Mouse (Mus musculus): ENCODE measurements around the gene Hist1h4f. TPM values are rescaled to one million over a fixed set of nuclear protein-coding genes. Genes with fewer than 3 reads are reported as not detected.

Hist1h4f gene
- polyA plus RNA-seq, 1 experiment: 4.7 TPM

- peak overlapping the region; percentile 54 for H3K4me3 ChIP-seq (ENCODE audit: insufficient read depth, low read length)
- H3K4me1 ChIP-seq (ENCODE audit: control insufficient read depth, insufficient read depth, low read length): peaks cover 19% of the 10 kb centered on the region
- no peak for TF ChIP-seq CTCF (IDR thresholded peaks at IDR 0.05; ENCODE audit: low read depth, low read length)
- no peak for TF ChIP-seq POLR2A (IDR thresholded peaks at IDR 0.05; ENCODE audit: borderline replicate concordance, low read depth, low read length)
- peak overlapping the region; percentile 75 for H3K27ac ChIP-seq (ENCODE audit: insufficient read depth, low read depth, low read length)
Observed at GRCm38 (mm10) chr13:23532262-23533075, 19.0 kb downstream of the Hist1h4f start.

GRCm38 (mm10) chr13:23530901-23531875, 20.3 kb downstream of the Hist1h4f start, which contains the start of gene Hist1h4h:
TSS of gene Hist1h4h (plus strand) at chr13:23531050.
- TF ChIP-seq CTCF (IDR thresholded peaks at IDR 0.05; ENCODE audit: low read depth, low read length): no peak
- peak; percentile 96 for TF ChIP-seq POLR2A (IDR thresholded peaks at IDR 0.05; ENCODE audit: borderline replicate concordance, low read depth, low read length)
- peaks cover 15% of the 10 kb centered on the region for H3K4me1 ChIP-seq (ENCODE audit: control insufficient read depth, insufficient read depth, low read length)

GRCm38 (mm10) chr13:23530181-23530900, 21.1 kb downstream of the Hist1h4f start:
- H3K4me3 ChIP-seq (ENCODE audit: insufficient read depth, low read length): peak overlapping the region; percentile 71
- TF ChIP-seq POLR2A (IDR thresholded peaks at IDR 0.05; ENCODE audit: borderline replicate concordance, low read depth, low read length) (no peak), CTCF (IDR thresholded peaks at IDR 0.05; ENCODE audit: low read depth, low read length) (no peak)
- H3K4me1 ChIP-seq (ENCODE audit: control insufficient read depth, insufficient read depth, low read length): peaks cover 15% of the 10 kb centered on the region
- peak overlapping the region; percentile 95 for H3K27ac ChIP-seq (ENCODE audit: insufficient read depth, low read depth, low read length)

More at GRCm38 (mm10) chr13:23530901-23531875, 20.3 kb downstream of the Hist1h4f start, which contains the start of gene Hist1h4h:
- Histone ChIP-seq H3K27ac (ENCODE audit: insufficient read depth, low read depth, low read length) (peak within 1 kb of the TSS; percentile 95), H3K4me3 (ENCODE audit: insufficient read depth, low read length) (peak within 1 kb of the TSS; percentile 71)

GRCm38 (mm10) chr13:23529480-23530165, 21.8 kb downstream of the Hist1h4f start:
- Histone ChIP-seq H3K27ac (ENCODE audit: insufficient read depth, low read depth, low read length) (no peak overlapping the region), H3K4me1 (ENCODE audit: control insufficient read depth, insufficient read depth, low read length) (peaks cover 15% of the 10 kb centered on the region), H3K4me3 (ENCODE audit: insufficient read depth, low read length) (peak overlapping the region; percentile 71)
- no peak for TF ChIP-seq POLR2A (IDR thresholded peaks at IDR 0.05; ENCODE audit: borderline replicate concordance, low read depth, low read length)
- no peak for TF ChIP-seq CTCF (IDR thresholded peaks at IDR 0.05; ENCODE audit: low read depth, low read length)

GRCm38 (mm10) chr13:23529005-23529404, 22.4 kb downstream of the Hist1h4f start:
- H3K4me3 ChIP-seq (ENCODE audit: insufficient read depth, low read length): no peak overlapping the region
- peaks cover 16% of the 10 kb centered on the region for H3K4me1 ChIP-seq (ENCODE audit: control insufficient read depth, insufficient read depth, low read length)
- no peak overlapping the region for H3K27ac ChIP-seq (ENCODE audit: insufficient read depth, low read depth, low read length)
- TF ChIP-seq POLR2A (IDR thresholded peaks at IDR 0.05; ENCODE audit: borderline replicate concordance, low read depth, low read length): no peak
- no peak for TF ChIP-seq CTCF (IDR thresholded peaks at IDR 0.05; ENCODE audit: low read depth, low read length)

- H3K4me3 ChIP-seq (ENCODE audit: insufficient read depth, low read length): peak overlapping the region; percentile 69
- H3K4me1 ChIP-seq (ENCODE audit: control insufficient read depth, insufficient read depth, low read length): peaks cover 10% of the 10 kb centered on the region
- TF ChIP-seq CTCF (IDR thresholded peaks at IDR 0.05; ENCODE audit: low read depth, low read length) (no peak), POLR2A (IDR thresholded peaks at IDR 0.05; ENCODE audit: borderline replicate concordance, low read depth, low read length) (no peak)
- peak overlapping the region; percentile 32; the same call in 1 of the 2 replicates for H3K27ac ChIP-seq (ENCODE audit: insufficient read depth, low read depth, low read length)
Observed at GRCm38 (mm10) chr13:23526312-23526711, 25.1 kb downstream of the Hist1h4f start.

- no peak for TF ChIP-seq POLR2A (IDR thresholded peaks at IDR 0.05; ENCODE audit: borderline replicate concordance, low read depth, low read length)
- TF ChIP-seq CTCF (IDR thresholded peaks at IDR 0.05; ENCODE audit: low read depth, low read length): no peak
- Histone ChIP-seq H3K4me1 (ENCODE audit: control insufficient read depth, insufficient read depth, low read length) (peaks cover 10% of the 10 kb centered on the region), H3K27ac (ENCODE audit: insufficient read depth, low read depth, low read length) (no peak overlapping the region), H3K4me3 (ENCODE audit: insufficient read depth, low read length) (peak overlapping the region; percentile 44)
Observed at GRCm38 (mm10) chr13:23525901-23526300, 25.5 kb downstream of the Hist1h4f start.

- TF ChIP-seq POLR2A (IDR thresholded peaks at IDR 0.05; ENCODE audit: borderline replicate concordance, low read depth, low read length) (no peak), CTCF (IDR thresholded peaks at IDR 0.05; ENCODE audit: low read depth, low read length) (peak; percentile 85)
- H3K4me1 ChIP-seq (ENCODE audit: control insufficient read depth, insufficient read depth, low read length): peaks cover 14% of the 10 kb centered on the region
- H3K4me3 ChIP-seq (ENCODE audit: insufficient read depth, low read length): no peak overlapping the region
Observed at GRCm38 (mm10) chr13:23524654-23525053, 26.8 kb downstream of the Hist1h4f start.

More at GRCm38 (mm10) chr13:23524654-23525053, 26.8 kb downstream of the Hist1h4f start:
- H3K27ac ChIP-seq (ENCODE audit: insufficient read depth, low read depth, low read length): no peak overlapping the region

Measured in bone marrow macrophage, adult 2 months (primary cell).